ENCODE assay signal across 20 mouse cellular contexts in the genomic region with DNA sequence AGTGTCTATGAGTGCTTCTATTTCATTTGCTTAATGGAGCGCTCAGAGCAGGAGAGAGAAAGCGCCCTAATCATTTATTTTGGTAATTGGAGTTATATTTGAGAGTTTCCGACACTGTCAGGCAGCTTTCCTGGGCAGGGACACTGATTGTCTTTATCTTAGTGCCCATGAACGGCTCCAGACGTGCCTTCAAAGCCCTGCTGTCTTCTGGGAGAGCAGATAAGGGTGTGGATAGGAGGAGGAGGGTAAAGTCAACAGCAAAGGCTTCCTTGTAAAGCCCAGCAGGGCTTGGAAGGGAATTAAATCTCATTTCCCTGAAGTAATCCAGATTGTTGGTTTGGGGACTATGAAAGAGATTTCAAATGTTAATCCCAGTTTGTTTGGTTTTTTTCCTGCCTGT.
DNase-seq lines count a peak whose midpoint lies in the region; ATAC-seq lines count a peak whose summit lies in the region.
"Had no signal": no experiment of that assay in that cellular context is flagged by ENCODE, and none has a peak within 500 bp of the region (broad histone marks: within the 10 kb centered on the region; RNA-seq: fewer than 3 reads in every experiment).

No protein-coding gene starts in this region.

- H3K4me2 ChIP-seq in hindbrain, embryonic 13.5 days: no peak overlapping the region
- no peak overlapping the region for H3K4me2 ChIP-seq in hindbrain, embryonic 14.5 days (replicated peaks)
- H3K4me2 ChIP-seq in kidney, embryonic 16.5 days (replicated peaks; ENCODE audit: low read depth, low read length): no peak overlapping the region
- H3K4me2 ChIP-seq in heart, embryonic 16.5 days (ENCODE audit: low read depth, low read length): no peak overlapping the region
- H3K4me2 ChIP-seq: embryonic facial prominence, embryonic 12.5 days; hindbrain, embryonic 15.5 days; neural tube, embryonic 15.5 days had no signal

- no peaks in the 10 kb centered on the region for H3K9me3 ChIP-seq in heart, embryonic 10.5 days
- 0 out of 2 replicates have a peak, but pooled peaks cover 3% of the 10 kb centered on the region for H3K9me3 ChIP-seq in hindbrain, embryonic 13.5 days
- H3K9me3 ChIP-seq in hindbrain, embryonic 14.5 days (ENCODE audit: control insufficient read depth, low read length): peaks cover 3% of the 10 kb centered on the region; the same call in 1 of the 2 replicates
- H3K9me3 ChIP-seq in kidney, embryonic 16.5 days (ENCODE audit: low read length): no peaks in the 10 kb centered on the region; the same call in 1 of the 2 replicates
- H3K9me3 ChIP-seq in heart, embryonic 16.5 days (replicated peaks; ENCODE audit: control insufficient read depth, low read length): no peaks in the 10 kb centered on the region
- H3K9me3 ChIP-seq: embryonic facial prominence, embryonic 12.5 days; hindbrain, embryonic 15.5 days; midbrain, embryonic 10.5 days; neural tube, embryonic 15.5 days had no signal

- ATAC-seq in hindbrain, embryonic 13.5 days (ENCODE audit: low FRiP score): no peak
- no peak for ATAC-seq in hindbrain, embryonic 14.5 days (ENCODE audit: low FRiP score)
- no peak for ATAC-seq in kidney, embryonic 16.5 days (ENCODE audit: low FRiP score, low TSS enrichment)
- peak; percentile 30; the same call in 1 of the 2 replicates for ATAC-seq in heart, embryonic 16.5 days (replicated peaks; ENCODE audit: extremely low read depth, insufficient read depth, low FRiP score)
- ATAC-seq: forebrain, postnatal 0 days had no signal

- DNase-seq in heart, embryonic 10.5 days (ENCODE audit: low spot score): no peak
- no peak for DNase-seq in heart, postnatal 4 days
- no peak for DNase-seq in hindbrain, embryonic 14.5 days (ENCODE audit: low spot score)
- no peak for DNase-seq in kidney, adult 18-20 months
- DNase-seq in thymus, postnatal 0 days (ENCODE audit: low spot score): no peak
- DNase-seq: adrenal gland, postnatal 14 days; cerebellum, adult 2 months; cerebellum, postnatal 25 days; forebrain, postnatal 0 days; gastrocnemius, postnatal 14 days; layer of hippocampus, postnatal 36 days; thymus, adult 2 months had no signal

- H3K4me1 ChIP-seq in heart, embryonic 10.5 days: peaks cover 20% of the 10 kb centered on the region
- peaks cover 15% of the 10 kb centered on the region for H3K4me1 ChIP-seq in hindbrain, embryonic 13.5 days (replicated peaks)
- peaks cover 10% of the 10 kb centered on the region; the same call in 1 of the 2 replicates for H3K4me1 ChIP-seq in hindbrain, embryonic 14.5 days (replicated peaks; ENCODE audit: control insufficient read depth, insufficient read depth, low read length)
- peaks cover 24% of the 10 kb centered on the region for H3K4me1 ChIP-seq in kidney, embryonic 16.5 days (ENCODE audit: insufficient read depth, low read length)
- peaks cover 21% of the 10 kb centered on the region for H3K4me1 ChIP-seq in heart, embryonic 16.5 days (ENCODE audit: control insufficient read depth, insufficient read depth, low read length)

- H3K27me3 ChIP-seq in heart, embryonic 10.5 days (ENCODE audit: insufficient read depth, poor library complexity, severe bottlenecking): no peaks in the 10 kb centered on the region
- H3K27me3 ChIP-seq in hindbrain, embryonic 13.5 days: no peaks in the 10 kb centered on the region
- H3K27me3 ChIP-seq in hindbrain, embryonic 14.5 days (ENCODE audit: control insufficient read depth, insufficient read depth, low read length): no peaks in the 10 kb centered on the region
- no peaks in the 10 kb centered on the region for H3K27me3 ChIP-seq in kidney, embryonic 16.5 days (ENCODE audit: insufficient read depth, low read length)
- no peaks in the 10 kb centered on the region for H3K27me3 ChIP-seq in heart, embryonic 16.5 days (ENCODE audit: control insufficient read depth, insufficient read depth, low read length)
- H3K27me3 ChIP-seq: embryonic facial prominence, embryonic 12.5 days; hindbrain, embryonic 15.5 days; neural tube, embryonic 15.5 days had no signal

- H3K36me3 ChIP-seq in heart, embryonic 10.5 days: no peaks in the 10 kb centered on the region
- H3K36me3 ChIP-seq in hindbrain, embryonic 13.5 days: no peaks in the 10 kb centered on the region
- H3K36me3 ChIP-seq in hindbrain, embryonic 14.5 days (replicated peaks; ENCODE audit: control insufficient read depth, insufficient read depth): no peaks in the 10 kb centered on the region
- no peaks in the 10 kb centered on the region for H3K36me3 ChIP-seq in kidney, embryonic 16.5 days (ENCODE audit: insufficient read depth, low read length)
- H3K36me3 ChIP-seq in heart, embryonic 16.5 days (ENCODE audit: control insufficient read depth, insufficient read depth): no peaks in the 10 kb centered on the region
- H3K36me3 ChIP-seq: embryonic facial prominence, embryonic 12.5 days; hindbrain, embryonic 15.5 days; midbrain, embryonic 10.5 days; neural tube, embryonic 15.5 days had no signal

- no peak overlapping the region for H3K9ac ChIP-seq in hindbrain, embryonic 13.5 days
- no peak overlapping the region for H3K9ac ChIP-seq in hindbrain, embryonic 14.5 days
- no peak overlapping the region for H3K9ac ChIP-seq in kidney, embryonic 16.5 days (replicated peaks; ENCODE audit: low read length)
- H3K9ac ChIP-seq in heart, embryonic 16.5 days (ENCODE audit: low read length): no peak overlapping the region
- H3K9ac ChIP-seq: embryonic facial prominence, embryonic 12.5 days; forebrain, postnatal 0 days; hindbrain, embryonic 15.5 days; neural tube, embryonic 15.5 days had no signal

- 0 out of 2 replicates have a peak overlapping the region, but pooled peaks have one; percentile 67 for H3K27ac ChIP-seq in heart, embryonic 10.5 days
- peak overlapping the region; percentile 40; the same call in 1 of the 2 replicates for H3K27ac ChIP-seq in hindbrain, embryonic 13.5 days
- no peak overlapping the region for H3K27ac ChIP-seq in hindbrain, embryonic 14.5 days
- peak overlapping the region; percentile 57 for H3K27ac ChIP-seq in kidney, embryonic 16.5 days (ENCODE audit: low read length)
- 0 out of 2 replicates have a peak overlapping the region, but pooled peaks have one; percentile 38 for H3K27ac ChIP-seq in heart, embryonic 16.5 days (ENCODE audit: low read length)
- H3K27ac ChIP-seq: embryonic facial prominence, embryonic 12.5 days; hindbrain, embryonic 15.5 days; layer of hippocampus, adult 2 months; midbrain, embryonic 10.5 days; neural tube, embryonic 15.5 days had no signal

- no peak overlapping the region for H3K4me3 ChIP-seq in heart, embryonic 10.5 days
- H3K4me3 ChIP-seq in hindbrain, embryonic 13.5 days: no peak overlapping the region
- no peak overlapping the region for H3K4me3 ChIP-seq in hindbrain, embryonic 14.5 days (replicated peaks; ENCODE audit: low read length)
- H3K4me3 ChIP-seq in kidney, embryonic 16.5 days (ENCODE audit: low read length): no peak overlapping the region
- H3K4me3 ChIP-seq in heart, embryonic 16.5 days (ENCODE audit: low read length): no peak overlapping the region
- H3K4me3 ChIP-seq: embryonic facial prominence, embryonic 12.5 days; hindbrain, embryonic 15.5 days; layer of hippocampus, adult 2 months; midbrain, embryonic 10.5 days; neural tube, embryonic 15.5 days had no signal

- WGBS in heart, embryonic 10.5 days: 26% methylated on average over 5 of the region's 5 CpGs
- WGBS in hindbrain, embryonic 13.5 days: 45% methylated on average over 5 of the region's 5 CpGs
- WGBS in hindbrain, embryonic 14.5 days: 51% methylated on average over 5 of the region's 5 CpGs
- WGBS in kidney, embryonic 16.5 days: 24% methylated on average over 5 of the region's 5 CpGs
- WGBS in heart, embryonic 16.5 days: 26% methylated on average over 5 of the region's 5 CpGs
